Mouse (Mus musculus) ovary, postnatal 10 days (tissue): ENCODE measurements around the gene Celsr1.

Experiments used
- DNase-seq: peaks from one replicate; pipeline ENCODE4 v3.0.0; 2022; ENCODE audit warnings: low spot score

Gene Celsr1

DNA sequence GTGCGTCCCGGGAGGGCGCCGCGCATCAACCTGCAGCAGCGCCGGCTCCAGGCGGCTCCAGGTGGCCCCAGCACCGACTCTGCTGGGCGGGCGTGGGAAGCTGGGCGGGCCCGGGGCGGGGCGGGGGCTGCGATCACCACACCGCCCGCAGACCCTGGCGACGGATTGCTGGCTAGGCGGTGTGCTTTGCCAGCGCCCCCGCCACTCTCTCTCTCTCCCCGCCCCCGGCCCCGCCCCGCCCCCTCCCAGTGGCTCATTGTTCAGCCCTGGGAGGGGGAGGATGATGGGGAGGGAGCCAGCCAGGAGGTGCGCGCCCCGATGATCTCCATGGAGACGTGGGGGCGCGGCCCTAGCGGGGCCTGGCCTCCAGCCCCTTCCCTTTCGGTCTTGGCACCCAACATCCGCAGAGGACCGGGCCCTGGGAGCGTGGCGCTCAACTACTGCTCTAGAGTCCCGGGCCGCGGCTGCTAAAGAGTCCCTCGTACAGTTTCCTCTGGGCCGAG lies 495 bp upstream of the Celsr1 start:
- no peak for DNase-seq

DNA sequence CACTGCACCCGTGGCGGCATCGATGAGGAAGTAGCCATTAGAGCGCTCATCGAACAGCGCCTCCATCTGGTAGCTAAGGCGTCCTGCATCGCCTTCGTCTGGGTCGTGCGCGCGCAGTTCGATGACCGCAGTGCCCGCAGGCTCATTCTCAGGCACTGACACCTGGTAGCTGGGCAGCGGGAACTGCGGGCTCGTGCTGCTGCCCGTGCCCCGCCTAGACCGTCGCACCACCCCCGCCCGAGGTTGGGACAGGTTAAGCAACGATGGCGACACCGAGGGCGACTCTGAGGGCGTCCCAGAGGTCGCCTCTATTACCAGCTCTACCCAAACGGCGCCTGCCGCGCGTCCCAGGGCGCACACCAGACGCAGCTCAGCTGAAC lies 776 bp downstream of the Celsr1 start:
- DNase-seq, result no peak

DNA sequence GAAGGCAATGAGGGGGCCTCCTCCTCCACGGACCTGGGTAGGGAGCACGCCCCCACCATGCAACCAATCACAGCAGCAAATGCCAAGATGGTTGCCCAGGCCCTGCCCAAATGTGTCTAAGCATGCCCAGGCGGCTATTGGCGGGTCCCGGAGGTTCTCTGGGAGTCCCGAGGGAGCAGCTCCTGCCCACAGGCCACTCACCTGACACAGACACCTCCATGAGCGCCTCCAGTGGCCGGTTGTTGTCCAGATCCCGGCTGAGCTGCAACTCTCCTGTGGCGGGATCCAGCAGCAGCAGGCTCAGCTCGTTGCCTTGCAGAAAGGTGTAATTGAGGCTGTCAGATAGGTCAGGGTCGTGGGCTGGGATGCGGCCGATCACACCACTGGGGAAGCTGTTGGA lies 3.6 kb downstream of the Celsr1 start:
- DNase-seq, result no peak

DNA sequence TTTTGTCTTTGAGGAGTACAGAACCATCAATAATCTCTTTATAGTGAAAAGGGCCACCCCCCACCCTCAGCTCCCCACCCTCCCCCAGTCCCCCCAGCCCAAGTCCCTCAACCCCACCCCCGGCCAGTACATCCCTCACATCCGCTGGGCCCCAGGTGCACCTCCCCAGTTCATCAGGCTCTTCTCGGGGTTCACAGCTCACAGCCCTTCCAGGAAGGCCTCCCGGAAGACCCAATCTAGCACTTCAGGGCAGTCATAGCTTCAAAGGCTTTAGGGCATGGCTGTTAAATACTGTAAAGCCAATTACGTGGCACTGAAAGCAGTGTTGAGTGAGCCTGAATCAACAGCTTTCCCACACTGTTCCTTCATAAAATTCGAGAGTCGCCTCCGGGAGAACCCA lies 5.7 kb downstream of the Celsr1 start:
- no peak for DNase-seq

DNA sequence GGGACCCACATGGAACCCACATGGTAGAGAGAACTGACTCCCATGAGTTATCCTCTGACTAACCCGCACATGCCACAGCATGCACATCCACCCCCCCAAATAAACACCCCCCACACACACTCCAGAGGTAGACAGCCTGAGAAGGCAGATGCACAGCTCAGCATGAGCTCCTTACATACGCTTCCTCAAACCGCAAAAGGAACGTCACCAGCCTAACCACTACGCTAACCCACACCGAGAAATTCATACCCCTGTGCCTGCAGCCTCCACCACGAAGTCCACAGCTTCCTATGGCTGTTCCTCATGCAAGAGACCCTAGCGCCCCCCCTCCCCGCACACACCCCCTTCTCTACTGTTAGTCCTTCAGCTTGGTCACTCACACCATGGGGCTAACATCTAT lies 11.6 kb downstream of the Celsr1 start:
- no peak for DNase-seq

DNA sequence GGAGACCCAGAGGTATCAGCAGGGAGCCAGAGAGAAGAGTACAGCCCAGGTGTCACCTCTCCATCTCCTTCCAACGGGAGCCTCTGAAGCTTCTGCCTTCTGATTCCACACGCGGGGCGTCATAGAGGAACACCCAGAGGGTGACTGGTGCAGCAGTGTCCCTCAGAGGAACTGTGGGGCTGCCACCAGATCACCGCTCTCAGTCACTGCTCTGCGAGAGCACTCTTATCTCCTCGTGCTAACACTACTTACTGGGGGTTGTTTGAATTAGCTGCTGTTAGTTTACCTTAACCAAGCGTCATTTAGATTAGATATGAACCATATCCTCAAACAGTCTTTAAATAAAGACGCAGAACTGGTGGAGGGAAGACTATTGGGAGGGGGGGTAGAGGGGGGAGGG lies 12.3 kb downstream of the Celsr1 start:
- no peak for DNase-seq

DNA sequence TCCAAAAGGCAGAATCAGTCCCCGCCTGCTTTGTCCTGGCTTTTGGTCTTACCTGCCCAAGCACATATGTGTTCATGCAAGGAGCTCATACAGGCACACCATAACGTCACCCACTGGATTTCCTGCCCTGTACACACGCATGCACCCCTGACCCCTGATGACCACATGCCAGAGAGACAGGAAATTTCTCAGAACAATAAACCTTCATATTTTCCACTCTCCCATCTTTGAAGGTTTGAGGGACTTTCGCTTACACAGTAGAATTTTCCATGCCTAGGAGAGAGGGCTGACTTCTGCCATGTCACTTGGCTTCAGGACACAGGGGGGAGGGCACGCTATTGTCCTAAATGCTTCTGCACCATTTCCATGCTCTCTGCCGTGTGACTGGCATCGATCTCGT lies 13.6 kb downstream of the Celsr1 start:
- DNase-seq, result no peak

DNA sequence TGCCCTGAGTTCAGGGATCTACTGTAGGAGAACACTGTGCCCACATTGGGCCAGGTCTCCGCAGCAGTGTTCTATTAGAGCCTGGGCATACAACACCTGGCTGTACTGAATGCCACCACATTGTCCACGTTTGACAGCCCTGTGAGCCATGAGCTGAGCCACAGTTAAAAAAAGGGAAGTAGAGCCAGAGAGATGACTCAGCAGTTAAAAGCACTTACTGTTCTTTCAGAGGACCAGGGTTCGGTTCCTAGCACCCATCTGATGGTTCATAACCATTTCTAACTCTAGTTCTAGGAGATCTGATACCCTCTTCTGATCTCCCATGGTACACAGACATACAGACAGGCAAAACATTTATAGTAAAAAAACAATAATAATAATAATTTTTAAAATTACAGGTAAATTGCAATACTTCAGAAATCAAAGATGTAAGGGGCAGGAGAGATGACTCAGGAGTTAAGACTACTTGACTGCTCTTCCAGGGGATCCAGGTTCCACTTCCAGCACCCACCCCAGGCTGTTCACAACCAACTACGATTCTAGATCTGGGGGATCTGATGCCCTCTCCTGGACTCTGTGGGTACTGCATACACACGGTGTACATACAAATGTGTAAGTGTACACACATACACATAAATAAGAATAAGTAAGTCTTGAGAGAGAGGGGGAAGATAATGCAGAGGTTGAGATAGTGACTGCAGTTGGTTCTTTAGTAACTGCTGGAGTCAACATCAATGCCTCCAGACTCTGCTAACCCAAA lies 14.6 kb downstream of the Celsr1 start:
- DNase-seq, result no peak

DNA sequence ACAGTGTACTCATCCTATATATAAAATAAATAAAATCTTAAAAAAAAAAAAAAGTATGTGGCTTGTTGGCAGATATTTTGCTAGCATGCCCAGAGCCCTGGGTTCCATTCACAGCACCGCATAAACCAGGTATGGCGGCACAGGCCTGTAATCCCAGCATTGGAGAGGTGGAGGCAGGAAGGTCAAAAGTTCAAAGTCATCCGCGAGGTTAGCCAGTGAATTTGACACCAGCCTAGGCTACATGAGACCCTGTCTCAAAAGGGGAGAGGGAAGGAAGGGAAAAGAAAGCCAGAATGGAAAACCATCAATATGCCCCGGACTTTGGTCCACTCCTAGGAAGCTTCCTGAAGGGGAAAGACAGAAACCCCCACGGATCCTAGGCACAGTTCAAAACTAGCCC lies 16.2 kb downstream of the Celsr1 start:
- no peak for DNase-seq

DNA sequence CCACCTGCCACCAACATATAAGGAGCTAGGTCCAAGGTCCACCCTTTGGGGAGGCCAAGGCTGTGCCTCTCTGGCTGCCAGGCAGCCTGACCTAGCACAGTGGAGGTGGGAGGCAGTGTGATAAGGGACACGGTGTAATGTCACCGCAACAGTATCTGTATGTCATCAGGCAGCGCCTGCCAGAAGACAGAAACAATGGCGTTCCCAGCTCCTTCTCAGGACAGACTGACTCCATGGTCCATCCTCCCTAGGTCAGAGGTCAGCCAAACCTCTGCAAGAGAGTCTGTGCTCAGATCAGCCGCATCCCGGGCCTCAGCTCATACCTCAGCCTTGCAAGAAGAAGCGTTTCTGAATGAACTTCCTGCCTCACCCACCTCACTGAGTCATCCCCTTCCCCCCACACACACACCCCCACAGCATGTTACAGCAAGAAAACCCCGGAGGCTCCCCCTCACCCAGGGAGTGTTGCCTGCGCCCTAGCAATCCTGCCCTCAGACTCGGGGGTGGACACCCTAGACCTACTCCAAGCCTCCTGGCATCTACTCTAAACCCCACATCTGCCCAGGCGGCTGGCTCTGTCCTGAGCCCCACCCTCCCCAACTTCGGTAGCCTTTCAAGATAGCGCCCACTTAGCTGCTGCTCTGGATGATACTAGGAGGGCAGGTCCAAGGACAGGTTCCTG lies 17.6 kb downstream of the Celsr1 start:
- DNase-seq, result no peak

DNA sequence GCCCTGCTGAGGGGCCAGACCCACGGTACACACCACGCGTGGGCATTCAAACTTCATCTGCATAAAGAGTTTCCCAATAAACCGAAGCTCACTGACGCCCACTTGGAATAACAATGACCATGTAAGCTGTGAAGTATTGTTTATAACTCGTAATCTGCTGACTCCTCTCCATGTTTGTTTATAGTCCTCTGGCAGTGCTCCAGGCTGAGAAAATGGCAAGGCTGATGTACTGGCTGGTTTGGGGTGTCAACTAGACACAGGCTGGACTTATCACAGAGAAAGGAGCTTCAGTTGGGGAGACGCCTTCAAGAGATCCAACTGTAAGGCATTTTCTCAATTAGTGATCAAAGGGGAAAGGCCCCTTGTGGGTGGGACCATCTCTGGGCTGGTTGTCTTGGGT lies 18.6 kb downstream of the Celsr1 start:
- DNase-seq, result no peak

DNA sequence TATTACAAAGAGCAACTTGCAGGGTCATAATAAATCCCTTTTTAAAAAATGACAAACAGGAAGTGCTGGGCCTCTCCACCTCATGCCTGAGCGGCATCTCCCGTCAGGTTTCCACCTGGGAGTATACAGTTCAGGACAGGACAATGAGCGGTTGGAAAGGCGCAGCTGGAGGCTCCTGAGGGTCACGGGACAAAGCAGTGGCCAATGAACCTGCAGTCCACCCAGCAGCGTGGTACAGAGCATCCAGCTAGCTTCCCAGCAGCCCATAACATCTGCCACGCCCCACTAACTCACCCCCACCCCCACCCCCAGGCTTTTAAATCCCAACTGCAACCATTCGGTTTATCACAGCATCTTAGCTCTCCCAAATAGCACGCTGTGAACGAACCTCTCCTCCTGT lies 19.9 kb downstream of the Celsr1 start:
- no peak for DNase-seq

DNA sequence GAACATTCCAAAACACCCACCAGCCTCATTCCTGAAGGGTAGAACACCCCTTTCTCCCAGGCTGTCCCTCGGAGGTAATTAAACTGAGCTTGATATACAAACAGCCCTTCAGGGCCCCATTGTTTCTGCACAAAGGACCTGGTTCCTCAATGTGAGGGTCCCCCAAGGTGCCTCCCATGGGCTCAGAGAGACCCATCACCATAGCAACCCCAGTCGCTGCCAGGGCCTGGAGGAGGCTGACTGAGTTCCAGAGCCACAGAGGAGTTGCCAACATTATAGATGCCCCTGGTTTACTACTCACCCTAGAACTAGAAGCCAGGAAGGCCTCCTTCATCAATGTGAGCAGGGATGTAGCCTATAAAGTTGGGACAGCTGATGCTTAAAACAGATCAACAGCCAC lies 20.4 kb downstream of the Celsr1 start:
- no peak for DNase-seq

DNA sequence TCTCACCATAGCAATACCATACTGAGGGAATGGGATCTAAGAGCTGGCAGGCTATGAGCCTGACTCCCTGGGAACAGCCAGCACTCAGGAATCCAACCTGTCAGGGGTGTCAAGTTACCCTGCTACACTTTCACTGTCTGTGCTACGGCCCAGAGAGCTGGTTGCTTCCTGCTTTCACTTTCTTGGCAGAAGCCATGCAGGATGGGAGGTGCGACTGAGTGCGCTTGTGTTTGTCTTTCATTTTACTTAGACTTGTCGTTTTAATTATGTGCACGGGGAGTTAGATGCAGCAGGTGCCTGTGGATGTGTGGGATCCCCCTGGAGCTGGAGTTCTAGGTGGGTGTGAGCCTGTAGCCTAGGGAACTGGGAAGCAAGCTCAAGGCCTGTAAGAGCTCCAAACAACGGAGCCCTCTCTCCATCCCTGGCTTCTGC lies 25.9 kb downstream of the Celsr1 start:
- DNase-seq, result no peak

DNA sequence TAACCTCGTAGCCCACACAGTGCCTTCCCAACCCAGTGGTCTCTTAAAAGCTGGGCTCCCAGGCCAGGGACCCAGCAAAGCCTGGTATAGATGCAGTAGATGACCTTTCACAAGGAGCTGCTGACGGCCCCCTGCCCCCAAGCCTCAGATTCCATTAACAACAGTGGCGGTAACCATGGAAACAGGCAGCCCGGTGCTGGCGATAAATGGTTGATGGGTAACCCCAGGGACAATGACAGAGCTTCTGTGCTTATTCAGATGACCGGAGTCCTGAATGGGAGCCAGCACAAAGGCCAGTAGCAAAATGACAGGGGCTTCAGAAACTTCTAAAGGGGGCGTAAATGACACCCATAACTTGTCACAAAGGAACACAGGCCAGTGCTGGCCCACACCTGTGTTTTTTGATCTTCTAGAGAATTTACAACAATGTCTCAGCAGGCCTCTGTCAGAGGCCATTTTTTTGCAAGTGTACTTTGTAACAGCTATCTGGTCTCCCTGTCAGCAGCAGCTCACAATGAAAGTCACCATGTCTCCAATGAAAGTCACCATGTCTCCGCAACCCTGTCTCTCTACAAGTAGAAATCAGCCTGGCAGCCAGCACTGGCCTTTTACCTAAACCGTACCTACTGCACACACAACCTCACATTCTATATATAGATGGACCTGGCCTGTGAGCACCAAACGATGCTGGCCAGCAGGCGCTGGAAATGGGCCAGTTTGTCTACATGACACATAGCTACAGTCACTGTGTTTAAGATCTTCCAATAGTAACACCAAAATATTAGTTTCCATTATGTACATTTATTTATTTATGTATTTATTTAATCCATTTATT lies 27.7 kb downstream of the Celsr1 start:
- no peak for DNase-seq

DNA sequence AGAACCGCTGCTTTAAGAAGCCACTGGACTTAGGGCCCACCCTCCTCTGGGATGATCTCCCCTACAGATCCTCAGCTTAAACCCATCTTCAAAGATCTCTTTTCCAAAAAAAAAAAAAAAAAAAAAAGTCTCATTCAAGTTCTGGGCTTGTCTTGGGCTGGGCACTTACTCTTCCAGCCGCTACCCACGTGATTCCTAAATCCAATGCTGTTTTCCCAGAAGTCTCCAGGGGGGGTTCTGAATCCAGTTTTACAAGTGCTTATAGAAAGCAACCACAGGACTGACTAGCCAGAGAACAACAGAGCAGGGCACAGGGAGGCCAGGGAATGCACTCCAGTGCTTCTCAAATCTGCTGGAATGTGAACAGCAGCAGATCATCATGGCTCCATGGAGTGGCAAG lies 29.5 kb downstream of the Celsr1 start:
- no peak for DNase-seq

DNA sequence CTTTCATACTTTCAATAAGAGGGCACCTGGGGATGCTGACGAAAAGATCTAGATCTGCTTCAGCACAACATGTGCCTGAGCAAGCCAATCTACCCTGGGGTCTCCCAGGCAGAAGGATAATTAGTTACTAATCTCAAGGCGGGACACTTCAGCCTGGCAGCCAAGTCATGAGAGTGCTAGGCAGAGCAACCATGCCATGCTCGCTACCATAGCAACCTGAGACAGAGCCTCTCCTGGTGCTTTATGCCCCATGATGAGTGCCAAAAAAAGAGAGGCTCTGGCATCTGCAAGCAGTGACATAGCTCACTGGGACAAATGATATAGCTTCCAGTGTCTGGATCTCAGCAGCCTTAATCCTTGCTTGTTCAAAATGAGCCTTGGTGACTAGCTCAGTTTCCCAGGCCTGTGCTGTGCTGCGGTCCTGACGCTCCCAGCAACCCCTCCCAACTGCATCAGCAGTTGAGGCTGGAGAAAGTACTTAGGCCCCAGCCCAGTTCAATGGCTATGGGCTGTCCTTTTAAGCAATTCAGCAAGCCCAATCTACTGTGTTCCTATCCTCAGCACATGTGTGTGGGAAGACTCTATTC lies 32.8 kb downstream of the Celsr1 start:
- DNase-seq, result no peak

DNA sequence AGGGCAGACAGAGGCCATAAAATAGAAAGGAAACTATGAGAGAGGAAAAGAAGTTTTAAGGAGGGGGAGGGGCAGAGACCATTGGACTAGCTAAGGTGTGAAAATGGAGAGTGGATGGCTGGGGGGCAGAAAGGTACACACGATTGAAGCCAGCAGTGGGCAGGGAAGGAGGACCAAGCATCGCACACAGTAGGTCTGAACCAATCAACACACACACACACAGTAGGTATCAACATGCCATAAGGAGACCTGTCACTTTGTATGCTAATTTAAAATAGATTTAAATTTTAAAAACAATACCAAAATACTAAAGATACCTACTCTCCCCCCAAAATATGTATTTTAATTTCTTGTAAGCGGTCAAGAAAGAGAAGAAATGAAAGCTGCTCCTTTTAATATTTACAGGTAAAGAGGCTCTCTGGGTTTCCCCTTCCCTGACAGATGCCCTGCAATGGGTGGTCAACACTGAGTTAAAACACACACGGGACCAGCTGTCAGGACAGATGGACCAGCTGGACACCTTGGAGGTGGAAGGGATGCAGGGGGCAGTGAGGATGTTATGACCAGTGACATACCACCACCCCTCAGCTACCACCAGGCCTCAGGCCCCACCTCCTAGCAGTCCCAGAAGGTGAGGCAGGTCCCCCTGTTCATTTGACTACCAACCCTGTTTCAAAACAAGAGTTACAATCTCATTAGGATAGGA lies 34.9 kb downstream of the Celsr1 start:
- no peak for DNase-seq

DNA sequence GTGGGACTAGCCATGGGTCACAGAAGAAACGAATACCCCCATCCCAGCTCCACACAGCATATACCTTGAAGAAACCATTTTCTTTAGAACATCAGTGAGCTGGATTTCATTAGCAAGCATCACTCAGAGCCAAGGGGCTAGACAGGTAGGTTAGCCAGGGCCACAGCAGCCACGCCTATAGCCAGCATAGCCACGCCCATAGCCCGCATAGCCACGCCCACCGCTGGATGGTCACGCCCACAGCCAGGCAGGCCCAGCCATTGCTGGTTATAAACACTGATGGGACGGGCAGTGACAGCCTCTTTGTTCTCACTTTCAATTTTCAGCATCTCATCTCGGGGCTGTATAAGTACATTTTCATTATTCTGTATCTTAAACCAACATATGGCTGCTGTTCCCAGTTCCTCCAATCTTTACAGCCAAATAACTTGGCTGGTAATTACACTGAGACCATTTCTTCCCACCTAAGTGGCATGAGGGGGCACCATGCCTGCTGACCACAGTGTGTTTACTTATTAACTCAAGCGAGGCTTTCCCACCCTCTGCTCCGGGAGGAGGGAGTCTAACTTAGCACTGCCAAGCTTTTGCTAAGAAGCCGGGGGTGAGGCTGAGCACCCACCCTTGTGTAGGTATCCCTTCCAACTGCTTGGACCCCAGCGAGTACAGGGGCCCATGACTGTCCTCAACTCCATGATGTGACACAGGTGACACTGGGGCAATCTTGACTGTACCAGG lies 37.4 kb downstream of the Celsr1 start:
- no peak for DNase-seq

DNA sequence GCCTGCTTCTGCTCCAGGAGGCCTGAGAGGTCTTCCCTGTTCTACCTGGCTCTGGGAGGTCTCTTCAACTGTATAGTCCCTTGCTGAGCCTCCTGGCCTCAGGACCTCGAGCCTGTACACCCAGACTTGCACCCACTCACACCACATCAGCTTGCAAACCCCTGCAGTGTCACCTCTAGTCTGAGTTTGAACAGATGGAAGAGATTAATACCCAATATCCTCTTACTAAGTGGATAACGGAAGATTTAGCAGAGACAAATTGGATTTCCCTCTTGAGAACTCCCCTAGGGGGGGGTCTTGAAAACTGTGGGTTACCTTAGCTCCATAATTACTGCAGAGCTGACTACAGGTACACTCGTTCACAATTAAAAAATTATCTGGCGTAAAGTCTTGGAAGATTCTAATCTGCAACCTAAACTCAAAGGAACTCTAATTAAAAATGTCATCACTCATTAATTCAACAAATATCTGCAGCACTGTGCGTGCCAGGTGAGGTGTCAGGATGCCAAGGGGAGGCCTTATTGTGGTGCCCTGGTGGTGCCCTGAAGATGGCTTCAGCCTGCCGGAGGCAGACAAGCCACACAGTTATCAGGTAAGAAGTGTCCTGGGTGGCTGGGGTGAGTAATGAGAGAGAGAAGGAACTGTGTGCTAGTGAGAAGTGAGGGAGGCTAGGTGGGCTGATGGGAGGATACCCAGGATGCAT lies 38.5 kb downstream of the Celsr1 start:
- DNase-seq, result no peak
